Mouse (Mus musculus) embryo, embryonic 10 days (tissue): ENCODE measurements around the gene Mob3b.
A peak's percentile ranks its signal among the peaks of the same experiment; 100 is the strongest.

Experiments
- DNase-seq: peaks from one replicate; pipeline ENCODE4 v3.0.0-alpha.2; 2015; ENCODE audit warnings: low spot score

Mob3b gene

GRCm38 (mm10) chr4:35148326-35148725 is 9.0 kb downstream of the Mob3b start:
- DNase-seq, result no peak

DNA sequence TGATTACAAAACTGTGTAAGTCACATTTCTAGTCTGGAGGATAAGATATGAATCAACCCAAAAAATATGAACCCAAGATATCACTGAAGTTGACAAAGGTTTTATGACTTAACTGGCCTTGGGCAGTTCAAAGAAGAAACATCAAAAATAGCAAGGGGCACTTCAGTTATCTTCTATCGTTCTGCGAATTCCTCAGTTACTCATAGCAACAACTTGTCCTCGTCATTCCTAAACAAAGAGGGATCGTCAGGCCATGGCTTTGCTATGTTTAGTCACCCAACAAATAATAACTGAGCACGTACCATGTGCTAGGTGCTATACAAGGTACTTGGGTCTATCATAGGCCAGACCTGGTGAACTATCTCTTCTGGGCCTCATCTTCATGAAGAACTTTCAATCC is 10.7 kb downstream of the Mob3b start:
- DNase-seq, result no peak

- no peak for DNase-seq
These were observed 11.6 kb downstream of the Mob3b start for GRCm38 (mm10) chr4:35145726-35146125.

- DNase-seq, result no peak
These were observed 13.7 kb downstream of the Mob3b start for GRCm38 (mm10) chr4:35143472-35144102.

DNA sequence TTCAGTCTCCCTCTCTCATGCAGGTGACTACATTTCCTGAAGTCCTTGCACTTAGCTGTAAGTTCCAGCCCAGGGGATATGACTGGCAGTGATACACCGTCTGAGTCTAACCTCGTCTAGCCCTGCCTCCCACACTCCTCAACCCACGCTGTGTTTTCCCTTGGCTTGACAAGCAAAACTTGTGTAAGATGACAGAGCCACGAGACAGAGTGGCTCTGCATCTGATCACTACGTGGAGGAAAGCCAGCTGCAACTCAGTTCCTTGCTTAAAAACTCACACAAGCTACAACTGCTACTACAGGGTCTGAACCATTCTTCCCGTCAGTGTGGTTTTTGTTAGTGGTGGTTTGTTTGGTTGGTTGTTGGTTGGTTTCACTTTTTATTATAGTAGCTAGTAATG is 17.0 kb downstream of the Mob3b start:
- no peak for DNase-seq

- no peak for DNase-seq
These were observed 19.2 kb downstream of the Mob3b start for GRCm38 (mm10) chr4:35138077-35138476.

DNA sequence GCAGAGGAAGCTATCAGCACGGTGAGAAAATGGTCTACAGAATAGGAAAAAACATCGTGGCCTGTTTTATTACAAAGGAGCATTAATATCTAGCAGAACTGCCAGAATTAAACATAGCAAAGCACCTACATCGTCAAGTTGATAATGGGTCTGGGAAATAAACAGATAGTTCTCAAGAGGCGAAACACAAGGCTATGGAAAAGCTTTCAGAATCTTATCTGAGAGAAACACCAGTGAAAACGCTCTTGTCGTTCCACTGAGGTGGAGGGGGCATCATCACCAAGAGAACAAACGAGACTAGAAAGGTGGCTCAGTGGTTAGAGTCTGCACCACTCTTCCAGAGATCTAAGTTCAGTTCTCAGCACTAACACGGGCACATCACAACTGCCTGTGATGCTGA is 20.3 kb downstream of the Mob3b start:
- no peak for DNase-seq

DNA sequence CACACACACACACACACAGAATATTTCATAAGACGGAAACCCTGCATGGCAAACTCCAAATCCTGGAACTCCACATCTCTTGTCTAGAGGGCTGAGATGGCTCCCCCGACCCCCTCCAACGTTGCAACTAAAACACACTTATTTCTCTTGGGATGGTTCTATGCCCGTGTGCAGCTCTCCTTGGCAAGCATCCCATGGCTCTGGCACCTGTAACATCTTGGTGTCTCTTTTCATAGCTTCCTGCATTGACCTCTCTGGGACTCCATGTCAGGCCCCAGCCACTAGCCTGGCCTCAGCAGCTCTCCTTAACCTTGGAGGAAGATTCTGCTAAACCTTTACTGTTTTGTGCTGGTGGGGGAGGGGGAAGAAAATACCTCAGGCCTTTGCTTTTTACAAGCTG is 21.5 kb downstream of the Mob3b start:
- no peak for DNase-seq

DNA sequence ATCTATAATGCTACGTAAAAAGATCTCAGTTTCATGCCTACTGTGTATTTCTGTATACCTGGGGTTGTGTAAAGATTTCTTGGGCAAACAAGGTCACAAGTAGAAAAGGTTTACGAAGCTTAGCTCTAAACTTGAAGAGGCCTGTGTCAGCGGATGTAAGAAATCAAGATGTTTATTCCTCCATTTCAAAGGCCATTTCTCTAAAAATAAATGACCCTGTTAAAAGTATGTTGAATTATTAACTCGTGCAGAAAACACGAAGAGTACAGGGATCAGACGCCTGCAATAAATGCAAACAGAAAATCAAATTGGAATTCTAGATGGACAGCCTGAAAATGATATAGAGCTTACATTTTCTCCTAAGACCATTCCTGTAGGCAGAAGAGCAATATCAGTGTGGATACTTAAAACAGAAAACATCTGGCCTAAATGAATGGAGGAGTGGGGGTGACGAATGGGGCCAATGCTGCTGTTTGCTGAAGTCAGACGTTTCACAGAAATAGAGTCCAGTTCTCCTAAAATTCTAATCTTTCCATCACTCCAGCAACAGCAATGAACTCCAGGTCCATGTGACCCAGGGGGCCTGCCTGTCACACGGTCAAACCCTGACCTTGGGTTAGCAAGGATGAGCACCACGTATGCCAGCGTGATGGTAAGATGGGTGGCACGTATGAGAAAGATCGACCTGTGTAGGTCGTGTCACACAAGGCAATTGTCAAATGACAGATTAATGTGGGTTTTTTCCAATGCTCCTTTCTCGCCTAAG is 22.3 kb downstream of the Mob3b start:
- no peak for DNase-seq

- no peak for DNase-seq
These were observed 23.9 kb downstream of the Mob3b start for GRCm38 (mm10) chr4:35133411-35133810.

DNA sequence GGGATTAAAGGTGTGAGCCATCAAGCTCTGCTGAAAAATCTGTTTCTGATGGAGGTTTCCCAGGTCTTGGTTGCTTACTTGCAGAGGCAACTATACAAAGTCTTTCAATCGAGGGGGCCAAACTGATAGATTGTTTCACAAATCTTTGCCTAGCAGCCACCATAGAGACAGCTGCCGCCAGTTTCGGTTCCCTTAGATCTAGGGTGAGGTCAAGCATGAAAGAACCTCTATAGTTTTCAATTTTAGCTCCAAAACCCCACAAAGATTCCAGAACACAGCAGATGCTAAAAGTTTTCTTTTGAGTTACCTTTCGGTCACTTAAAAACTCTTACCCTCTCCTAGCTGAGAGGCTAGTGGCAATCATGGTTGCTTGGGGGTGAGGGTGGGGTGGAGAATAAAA is 25.7 kb downstream of the Mob3b start:
- no peak for DNase-seq

- no peak for DNase-seq
These were observed 26.8 kb downstream of the Mob3b start for GRCm38 (mm10) chr4:35130411-35130948.

GRCm38 (mm10) chr4:35127759-35128158 is 29.5 kb downstream of the Mob3b start:
- no peak for DNase-seq

DNA sequence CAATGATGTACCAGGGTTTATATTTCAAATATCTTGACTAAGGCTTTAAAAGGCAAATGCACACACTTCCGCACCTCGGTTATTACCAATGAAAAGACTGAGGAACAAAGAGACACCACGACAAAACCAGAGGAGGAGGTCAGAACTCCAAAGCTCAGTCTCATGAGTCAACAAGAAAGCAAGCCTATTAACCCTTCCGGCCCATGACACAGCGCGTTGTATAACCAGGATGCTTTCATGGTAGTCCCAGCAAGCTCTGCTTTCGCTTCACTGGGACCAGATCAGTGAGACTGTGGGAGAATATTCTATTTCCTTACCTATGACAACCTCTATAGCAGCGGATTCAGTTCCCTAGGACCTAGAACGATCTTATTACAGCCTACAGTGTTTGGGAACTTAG is 30.5 kb downstream of the Mob3b start:
- peak; percentile 56 for DNase-seq

DNA sequence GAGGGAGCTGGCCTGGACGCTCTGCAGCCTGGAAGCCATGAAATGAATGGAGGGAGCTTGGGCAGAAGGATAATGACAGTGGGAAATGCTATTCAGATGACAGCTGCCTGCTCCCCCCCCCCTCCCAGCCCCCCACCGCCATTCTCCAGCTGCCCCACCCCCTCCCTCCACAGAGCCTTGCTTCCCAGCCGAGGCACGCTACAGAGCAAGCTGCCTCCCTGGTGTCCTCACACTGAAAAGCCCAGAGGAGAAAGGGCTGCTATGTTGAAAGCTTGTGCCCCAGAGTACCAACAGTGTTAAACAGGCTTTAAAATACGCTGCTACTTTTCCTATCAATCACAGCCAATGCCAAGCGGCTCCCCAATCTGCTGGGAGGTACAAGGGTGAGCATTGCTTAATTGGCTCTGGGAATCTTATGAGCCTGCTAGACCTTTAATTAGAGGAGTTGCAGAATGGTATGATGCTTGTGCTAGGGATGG is 31.9 kb downstream of the Mob3b start:
- DNase-seq, result peak; percentile 59

- no peak for DNase-seq
These were observed 33.3 kb downstream of the Mob3b start for GRCm38 (mm10) chr4:35124027-35124426.

GRCm38 (mm10) chr4:35123087-35123486 is 34.2 kb downstream of the Mob3b start:
- DNase-seq, result no peak

GRCm38 (mm10) chr4:35121060-35121459 is 36.2 kb downstream of the Mob3b start:
- peak; percentile 38 for DNase-seq

DNA sequence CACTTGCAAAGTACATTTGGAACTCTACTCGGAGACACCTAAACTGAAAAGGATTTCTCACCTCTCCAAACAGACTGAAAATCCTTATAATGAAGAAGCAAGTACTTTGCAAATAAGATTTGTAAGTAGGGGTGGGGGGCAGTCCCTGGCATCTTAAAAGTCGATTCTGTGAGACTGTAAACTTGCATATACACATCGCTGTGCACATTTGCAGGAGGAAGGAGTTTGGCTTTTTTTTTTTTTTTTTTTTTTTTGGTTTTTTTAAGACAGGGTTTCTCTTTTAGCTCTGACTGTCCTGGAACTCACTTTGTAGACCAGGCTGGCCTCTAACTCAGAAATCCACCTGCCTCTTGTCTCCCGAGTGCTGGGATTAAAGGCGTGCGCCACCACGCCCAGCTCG is 36.7 kb downstream of the Mob3b start:
- no peak for DNase-seq

GRCm38 (mm10) chr4:35120159-35120558 is 37.1 kb downstream of the Mob3b start:
- DNase-seq, result no peak

GRCm38 (mm10) chr4:35118851-35119250 is 38.4 kb downstream of the Mob3b start:
- no peak for DNase-seq

GRCm38 (mm10) chr4:35117144-35117543 is 40.1 kb downstream of the Mob3b start:
- DNase-seq, result no peak

- no peak for DNase-seq
These were observed 41.4 kb downstream of the Mob3b start for GRCm38 (mm10) chr4:35115933-35116332.
